Mouse (Mus musculus) CH12.LX (cell line): Measurements from ENCODE around the gene Serpinb13. TPM values are rescaled to one million over a fixed set of nuclear protein-coding genes. Genes with fewer than 3 reads are reported as not detected.

Source experiments
- DNase-seq: peaks from one replicate; pipeline ENCODE4 v3.0.0-alpha.2; 2013; ENCODE audit errors: extremely low read depth
- H3K27ac ChIP-seq: 2 replicates; pipeline ENCODE4 v1.5.1; 2012; ENCODE audit warnings: low read depth, mild to moderate bottlenecking, control low read depth, moderate library complexity; ENCODE audit not compliant: insufficient read depth
- H3K27me3 ChIP-seq: replicated peaks from 2 replicates; pipeline ENCODE3; 2012; ENCODE audit warnings: inconsistent platforms
- H3K36me3 ChIP-seq, 2 experiments: replicated peaks in 1 of 2; 2 replicates each; pipeline versions ENCODE3 to v1.6.1; 2012; ENCODE audit warnings: inconsistent platforms in 1 of 2, low read length in 1 of 2, mild to moderate bottlenecking in 1 of 2, mixed read lengths in 1 of 2, moderate library complexity in 1 of 2; ENCODE audit not compliant: control insufficient read depth in 1 of 2, insufficient read depth in 1 of 2
- H3K4me1 ChIP-seq, 2 experiments: 2 replicates each; pipeline ENCODE4 v1.6.1; 2012; ENCODE audit warnings: inconsistent platforms in 1 of 2, moderate library complexity in 1 of 2; ENCODE audit not compliant: insufficient read depth in 2 of 2, control insufficient read depth in 1 of 2
- H3K4me2 ChIP-seq: 2 replicates; pipeline ENCODE4 v1.6.1; 2012; ENCODE audit warnings: low read depth, mild to moderate bottlenecking, control low read depth; ENCODE audit not compliant: poor library complexity, insufficient read depth, severe bottlenecking
- H3K4me3 ChIP-seq, 3 experiments: fragments of 150-350 bp in 1 of 3; sonication (generic) in 1 of 3; replicated peaks in 1 of 3; 2 replicates each; pipeline versions ENCODE3 to v1.5.1; 2011 to 2012; ENCODE audit warnings: low read depth in 2 of 3, low read length in 2 of 3, mild to moderate bottlenecking in 2 of 3, moderate library complexity in 2 of 3, control low read depth in 1 of 3, improper control_type of control experiment in 1 of 3, inconsistent platforms in 1 of 3, mixed read lengths in 1 of 3; ENCODE audit not compliant: poor library complexity in 1 of 3
- H3K79me2 ChIP-seq: replicated peaks from 2 replicates; pipeline ENCODE4 v1.6.1; 2012; ENCODE audit warnings: mild to moderate bottlenecking, moderate library complexity; ENCODE audit not compliant: control insufficient read depth, poor library complexity, insufficient read depth, severe bottlenecking; ENCODE audit errors: extremely low read depth
- H3K9ac ChIP-seq: 2 replicates; pipeline ENCODE4 v1.6.1; 2012; ENCODE audit warnings: low read depth, mild to moderate bottlenecking, control low read depth, moderate library complexity; ENCODE audit not compliant: insufficient read depth
- H3K9me3 ChIP-seq: replicated peaks from 2 replicates; pipeline ENCODE3; 2012; ENCODE audit warnings: low read length, inconsistent platforms, mixed read lengths
- CTCF ChIP-seq, 2 experiments: IDR thresholded peaks in 1 of 2; conservative IDR thresholded peaks in 1 of 2; 2 replicates each; pipeline ENCODE4 v1.5.1; 2011 to 2012; ENCODE audit warnings: low read depth in 2 of 2, low read length in 2 of 2, improper control_type of control experiment in 1 of 2, inconsistent platforms in 1 of 2, mild to moderate bottlenecking in 1 of 2, moderate library complexity in 1 of 2
- ELF1 ChIP-seq: IDR thresholded peaks from 2 replicates; pipeline ENCODE4 v1.6.1; 2014; ENCODE audit warnings: low read depth, mild to moderate bottlenecking, inconsistent platforms, low read length, improper control_type of control experiment
- ETS1 ChIP-seq: conservative IDR thresholded peaks from 2 replicates; pipeline ENCODE4 v1.6.1; 2012; ENCODE audit warnings: low read depth, mild to moderate bottlenecking, inconsistent platforms, low read length, improper control_type of control experiment, moderate library complexity
- GABPA ChIP-seq: IDR thresholded peaks from 2 replicates; pipeline ENCODE4 v1.6.1; 2012; ENCODE audit warnings: low read depth, low read length, improper control_type of control experiment, inconsistent platforms; ENCODE audit not compliant: insufficient replicate concordance
- JUN ChIP-seq: IDR thresholded peaks from 2 replicates; pipeline ENCODE4 v1.6.1; 2011; ENCODE audit warnings: low read depth, mild to moderate bottlenecking, low read length, improper control_type of control experiment, moderate library complexity; ENCODE audit not compliant: insufficient read depth
- JUND ChIP-seq: conservative IDR thresholded peaks from 2 replicates; pipeline ENCODE4 v1.6.1; 2011; ENCODE audit warnings: low read depth, low read length, improper control_type of control experiment
- MAFK ChIP-seq: IDR thresholded peaks from 2 replicates; pipeline ENCODE4 v1.6.1; 2011; ENCODE audit warnings: low read length, improper control_type of control experiment; ENCODE audit not compliant: insufficient replicate concordance
- MAX ChIP-seq: IDR thresholded peaks from 2 replicates; pipeline ENCODE4 v1.6.1; 2011; ENCODE audit warnings: low read length, improper control_type of control experiment
- MAZ ChIP-seq: IDR thresholded peaks from 2 replicates; pipeline ENCODE4 v1.6.1; 2012; ENCODE audit warnings: low read depth, mild to moderate bottlenecking, inconsistent platforms, low read length, improper control_type of control experiment, moderate library complexity
- MXI1 ChIP-seq: IDR thresholded peaks from 2 replicates; pipeline ENCODE4 v1.6.1; 2011; ENCODE audit warnings: mild to moderate bottlenecking, low read depth, low read length, improper control_type of control experiment
- MYC ChIP-seq: IDR thresholded peaks from 2 replicates; pipeline ENCODE4 v1.6.1; 2011; ENCODE audit warnings: low read depth, mild to moderate bottlenecking, improper control_type of control experiment, low read length
- NELFE ChIP-seq: IDR thresholded peaks from 2 replicates; pipeline ENCODE4 v1.6.1; 2011; ENCODE audit warnings: low read depth, low read length, improper control_type of control experiment
- POLR2AphosphoS2 ChIP-seq: IDR thresholded peaks from 2 replicates; pipeline ENCODE4 v1.6.1; 2011; ENCODE audit warnings: low read depth, low read length, improper control_type of control experiment
- RAD21 ChIP-seq: IDR thresholded peaks from 2 replicates; pipeline ENCODE4 v1.6.1; 2011; ENCODE audit warnings: low read depth, mild to moderate bottlenecking, low read length, improper control_type of control experiment, moderate library complexity
- RCOR1 ChIP-seq: conservative IDR thresholded peaks from 2 replicates; pipeline ENCODE4 v1.6.1; 2012; ENCODE audit warnings: low read depth, mild to moderate bottlenecking, inconsistent platforms, low read length, improper control_type of control experiment
- SIN3A ChIP-seq: IDR thresholded peaks from 2 replicates; pipeline ENCODE4 v1.6.1; 2012; ENCODE audit warnings: low read length, improper control_type of control experiment, inconsistent platforms
- TBP ChIP-seq: conservative IDR thresholded peaks from 2 replicates; pipeline ENCODE4 v1.6.1; 2011; ENCODE audit warnings: low read depth, low read length, improper control_type of control experiment
- USF2 ChIP-seq: conservative IDR thresholded peaks from 2 replicates; pipeline ENCODE4 v1.6.1; 2011; ENCODE audit warnings: low read depth, low read length, improper control_type of control experiment
- ZC3H11A ChIP-seq: IDR thresholded peaks from 2 replicates; pipeline ENCODE4 v1.6.1; 2012; ENCODE audit warnings: low read depth, mild to moderate bottlenecking, inconsistent platforms, low read length, improper control_type of control experiment
- ZKSCAN1 ChIP-seq: IDR thresholded peaks from 2 replicates; pipeline ENCODE4 v1.6.1; 2012; ENCODE audit warnings: low read depth, inconsistent platforms, low read length, improper control_type of control experiment, borderline replicate concordance
- dilution Hi-C: fragments of 300-500 bp; cut with MboI; formaldehyde crosslinking; loops from 2 replicates; pipeline ENCODE4 v1.14.3; 2020; ENCODE audit warnings: low sequenced_read_pairs; ENCODE audit not compliant: extremely low pct_unique_long_range_greater_than_20kb, extremely low pct_ligation_motif_present
- in situ Hi-C: fragments of 300-500 bp; cut with MboI; formaldehyde crosslinking; loops from 3 replicates; pipeline ENCODE4 v1.14.3; 2019; ENCODE audit warnings: low sequenced_read_pairs, low pct_ligation_motif_present, low pct_unique_long_range_greater_than_20kb, mixed read lengths
- polyA plus RNA-seq: library from polyadenylated mRNA; unstranded; fragments of >175 nt; gene quantifications from 2 replicates; pipeline ENCODE4 v1.2.1, GENCODE M21; 2012; ENCODE audit warnings: low read depth; ENCODE audit not compliant: insufficient read length
- total RNA-seq, 2 experiments: library from RNA; depleted of rRNA; stranded (reverse); fragments of 300-350 nt in 1 of 2; fragments of >200 nt in 1 of 2; gene quantifications; 2 replicates each; pipeline ENCODE4 v1.2.3; 2012 to 2014

Gene Serpinb13
- not detected in 2 replicates for total RNA-seq (2012; rRNA removed)
- total RNA-seq (2014; rRNA removed) = not detected in 2 replicates
- not detected in 2 replicates for polyA plus RNA-seq

- Histone ChIP-seq H3K27me3 (no peaks in the 10 kb centered on the region), H3K36me3 (no peaks in the 10 kb centered on the region), H3K9me3 (no peaks in the 10 kb centered on the region), H3K9ac (no peak within 1 kb of the TSS), H3K4me1 (no peaks in the 10 kb centered on the region), H3K27ac (no peak within 1 kb of the TSS), H3K4me3 (no peak within 1 kb of the TSS), H3K79me2 (no peaks in the 10 kb centered on the region), H3K4me2 (no peak within 1 kb of the TSS)
- TF ChIP-seq GABPA (no peak), POLR2AphosphoS2 (no peak), ZKSCAN1 (no peak), MYC (no peak), USF2 (no peak), SIN3A (no peak), JUND (no peak), ZC3H11A (no peak), CTCF (conservative IDR thresholded peaks at IDR 0.05 in 1 of 2, IDR thresholded peaks at IDR 0.05 in 1 of 2; ENCODE audit: low read depth in 2 of 2, low read length in 2 of 2) (no peak), MAX (no peak), ELF1 (no peak), MAZ (no peak), MXI1 (no peak), TBP (no peak), JUN (no peak), NELFE (no peak), RAD21 (no peak), ETS1 (no peak)
- in situ Hi-C loops = no loop called here
- DNase-seq = no peak
- dilution Hi-C loops = no loop called here
Measured at GRCm38 (mm10) chr1:106980684-106981083, at the start of gene Serpinb13. Serpinb13 (plus strand) TSS chr1:106980984.

- Histone ChIP-seq H3K4me3 (no peak overlapping the region), H3K79me2 (no peaks in the 10 kb centered on the region), H3K4me1 (peaks cover 0 to 5% of the 10 kb centered on the region in 2 experiments; a peak in 1 of 4 replicates), H3K4me2 (no peak overlapping the region), H3K27me3 (peaks cover 4% of the 10 kb centered on the region), H3K36me3 (no peaks in the 10 kb centered on the region), H3K27ac (no peak overlapping the region)
- dilution Hi-C loops = no loop called here
- in situ Hi-C loops = no loop called here
- no peak for TF ChIP-seq MAFK
- TF ChIP-seq ZKSCAN1 = no peak
- no peak for TF ChIP-seq RCOR1
- no peak for TF ChIP-seq SIN3A
- no peak for TF ChIP-seq ELF1
- TF ChIP-seq, all 38 proteins: peak for 0
- Histone ChIP-seq H3K9ac (no peak overlapping the region), H3K9me3 (no peaks in the 10 kb centered on the region)
- no peak for DNase-seq
Measured at GRCm38 (mm10) chr1:106931954-106932353, 48.8 kb upstream of the Serpinb13 start.
